Mouse (Mus musculus): ENCODE results near the gene Rbfox1.

- no peak for TF ChIP-seq CTCF (IDR thresholded peaks at IDR 0.05; ENCODE audit: low read depth, low read length)
- no peak for TF ChIP-seq POLR2A (IDR thresholded peaks at IDR 0.05; ENCODE audit: borderline replicate concordance, low read depth, low read length)
Measured at GRCm38 (mm10) chr16:6283496-6283895, 398.3 kb downstream of the Rbfox1 start.

Measured in bone marrow macrophage, adult 2 months (primary cell).